Mouse (Mus musculus) midbrain, embryonic 11.5 days (tissue): Measurements from ENCODE around the gene Sytl1. TPM values are rescaled to one million over a fixed set of nuclear protein-coding genes. Genes with fewer than 3 reads are reported as not detected.

Experiments
- ATAC-seq: fragments of 200-750 bp; cut with Nextera tagmentation; 2 replicates; pipeline ENCODE4 v1.8.0; 2017; ENCODE audit warnings: moderate TSS enrichment, moderate library complexity; ENCODE audit not compliant: low FRiP score
- DNase-seq: peaks from one replicate; pipeline ENCODE4 v3.0.0; 2015; ENCODE audit warnings: low spot score; ENCODE audit errors: missing footprints
- H3K27ac ChIP-seq: fragments of 300-500 bp; sonication (generic); 2 replicates; pipeline ENCODE4 v1.5.1; 2014; ENCODE audit warnings: low read depth, low read length
- H3K27me3 ChIP-seq: fragments of 300-500 bp; sonication (generic); 2 replicates; pipeline ENCODE4 v1.6.1; 2014; ENCODE audit warnings: mild to moderate bottlenecking, low read length, moderate library complexity, mixed read lengths; ENCODE audit not compliant: control insufficient read depth, insufficient read depth
- H3K36me3 ChIP-seq: fragments of 300-500 bp; sonication (generic); 2 replicates; pipeline ENCODE4 v1.6.1; 2014; ENCODE audit warnings: mild to moderate bottlenecking, low read length, moderate library complexity, mixed read lengths; ENCODE audit not compliant: control insufficient read depth, insufficient read depth
- H3K4me1 ChIP-seq: fragments of 300-500 bp; sonication (generic); 2 replicates; pipeline ENCODE4 v1.6.1; 2014; ENCODE audit warnings: low read length; ENCODE audit not compliant: control insufficient read depth, insufficient read depth
- H3K4me2 ChIP-seq: fragments of 300-500 bp; sonication (generic); 2 replicates; pipeline ENCODE4 v1.6.1; 2014; ENCODE audit warnings: mild to moderate bottlenecking, moderate library complexity
- H3K4me3 ChIP-seq: fragments of 300-500 bp; sonication (generic); 2 replicates; pipeline ENCODE4 v1.5.1; 2014; ENCODE audit warnings: low read depth, low read length
- H3K9ac ChIP-seq: fragments of 300-500 bp; sonication (generic); 2 replicates; pipeline ENCODE4 v1.6.1; 2014; ENCODE audit warnings: low read length
- H3K9me3 ChIP-seq: fragments of 300-500 bp; sonication (generic); 2 replicates; pipeline ENCODE4 v1.6.1; 2016; ENCODE audit warnings: low read length; ENCODE audit not compliant: control insufficient read depth
- WGBS: fragments of 180-500 bp; shearing (Covaris S2); extraction: QIAGEN DNeasy Blood & Tissue Kit; methylation state at CpG from one replicate; pipeline ENCODE4 v1.1.7; 2014; 5-methylcytosine and 5-hydroxymethylcytosine counted together
- polyA plus RNA-seq: library from polyadenylated mRNA; unstranded; fragments of >200 nt; fragmentation: Nextera tagmentation; extraction: Ambion mirVana; gene quantifications from 2 replicates; pipeline ENCODE4 v1.2.1, GENCODE M21; 2014

The Sytl1 gene
- polyA plus RNA-seq, 1 experiment from 2014 or later = 0.37 TPM

DNA sequence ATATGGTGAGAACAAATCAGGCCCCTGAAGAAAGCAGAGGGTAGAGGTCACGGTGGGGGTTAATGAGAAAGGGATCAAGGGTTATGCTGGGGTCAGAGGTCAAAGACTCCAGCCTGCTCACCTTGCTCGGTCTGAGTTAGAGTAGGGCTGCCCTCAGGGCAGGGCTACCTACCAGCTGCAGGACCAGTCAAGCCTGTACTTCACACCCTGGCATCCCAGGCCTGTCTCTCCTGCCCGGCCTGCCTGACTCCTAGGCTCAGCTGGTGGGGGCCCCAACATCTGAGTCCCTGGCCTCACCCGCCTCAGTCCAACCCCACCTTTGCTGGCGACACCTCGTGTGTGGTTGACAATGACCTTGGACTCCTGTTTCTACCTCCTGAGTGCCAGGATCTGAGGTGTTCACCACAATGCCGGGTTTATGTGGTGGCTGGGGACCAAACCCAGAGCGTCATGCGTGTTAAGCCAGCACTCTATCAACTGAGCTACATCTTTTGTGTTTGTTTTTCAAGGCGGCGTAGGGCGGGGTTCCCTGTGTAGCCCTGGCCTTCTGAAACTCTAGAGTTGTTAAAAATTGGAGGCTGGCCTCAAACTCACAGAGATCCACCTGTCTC lies 5.0 kb downstream of the Sytl1 start:
- ATAC-seq = no peak
- WGBS = 81% methylated on average over 12 of the region's 12 CpGs
- no peak for DNase-seq
- Histone ChIP-seq H3K9me3 (no peaks in the 10 kb centered on the region), H3K4me1 (no peaks in the 10 kb centered on the region), H3K27me3 (peaks cover 10% of the 10 kb centered on the region; the same call in 1 of the 2 replicates), H3K4me2 (no peak overlapping the region), H3K27ac (no peak overlapping the region), H3K9ac (no peak overlapping the region), H3K36me3 (no peaks in the 10 kb centered on the region), H3K4me3 (no peak overlapping the region)

DNA sequence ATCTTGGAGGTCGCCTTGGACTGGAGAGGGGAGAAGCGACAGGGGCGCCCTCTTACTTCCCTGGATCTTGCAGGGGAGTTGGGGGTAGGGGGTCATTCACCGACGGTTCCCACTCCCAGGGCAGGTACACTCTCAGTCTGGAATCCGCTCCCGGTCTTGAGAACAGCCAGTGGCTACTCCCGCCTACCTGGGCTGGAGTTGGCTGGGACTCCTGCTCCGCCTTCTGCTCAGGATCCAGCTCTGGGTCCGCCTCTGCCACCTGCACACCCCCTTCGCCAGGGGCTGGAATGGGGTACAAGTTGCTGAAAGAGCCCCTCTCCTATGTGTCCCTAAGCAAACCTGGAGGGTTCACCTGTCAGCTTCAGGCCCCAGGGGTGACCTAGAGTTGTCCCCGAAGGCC lies 5.7 kb downstream of the Sytl1 start:
- Histone ChIP-seq H3K4me2 (no peak overlapping the region), H3K9ac (no peak overlapping the region), H3K27me3 (peaks cover 14% of the 10 kb centered on the region), H3K4me1 (no peaks in the 10 kb centered on the region), H3K27ac (no peak overlapping the region), H3K9me3 (no peaks in the 10 kb centered on the region), H3K4me3 (no peak overlapping the region), H3K36me3 (no peaks in the 10 kb centered on the region)
- ATAC-seq = no peak
- 28% methylated on average over 12 of the region's 12 CpGs for WGBS
- no peak for DNase-seq

- ATAC-seq (no peak), DNase-seq (no peak)
- Histone ChIP-seq H3K4me1 (no peaks in the 10 kb centered on the region), H3K9me3 (no peaks in the 10 kb centered on the region), H3K36me3 (no peaks in the 10 kb centered on the region), H3K27me3 (peaks cover 18% of the 10 kb centered on the region), H3K4me3 (no peak overlapping the region), H3K4me2 (no peak overlapping the region), H3K9ac (no peak overlapping the region), H3K27ac (no peak overlapping the region)
- 16% methylated on average over 24 of the region's 24 CpGs for WGBS
Observed at GRCm38 (mm10) chr4:133256820-133257219, 6.1 kb downstream of the Sytl1 start.

- peaks cover 10% of the 10 kb centered on the region for H3K4me1 ChIP-seq
- no peak overlapping the region for H3K4me3 ChIP-seq
- peaks cover 32% of the 10 kb centered on the region for H3K27me3 ChIP-seq
- H3K27ac ChIP-seq = no peak overlapping the region
- no peak overlapping the region for H3K4me2 ChIP-seq
- no peaks in the 10 kb centered on the region for H3K36me3 ChIP-seq
- H3K9me3 ChIP-seq = no peaks in the 10 kb centered on the region
- WGBS = 59% methylated on average over 6 of the region's 6 CpGs
- H3K9ac ChIP-seq = no peak overlapping the region
- ATAC-seq (no peak), DNase-seq (peak; percentile 53)
Observed at GRCm38 (mm10) chr4:133255392-133255791, 7.5 kb downstream of the Sytl1 start.

- Histone ChIP-seq H3K4me1 (peaks cover 10% of the 10 kb centered on the region), H3K4me2 (no peak overlapping the region), H3K27me3 (peaks cover 43% of the 10 kb centered on the region), H3K9me3 (no peaks in the 10 kb centered on the region), H3K9ac (no peak overlapping the region), H3K4me3 (no peak overlapping the region), H3K27ac (no peak overlapping the region), H3K36me3 (no peaks in the 10 kb centered on the region)
- peak; percentile 80 for DNase-seq
- WGBS = 83% methylated on average over 12 of the region's 12 CpGs
- no peak for ATAC-seq
Observed at GRCm38 (mm10) chr4:133253412-133253811, 9.5 kb downstream of the Sytl1 start.

DNA sequence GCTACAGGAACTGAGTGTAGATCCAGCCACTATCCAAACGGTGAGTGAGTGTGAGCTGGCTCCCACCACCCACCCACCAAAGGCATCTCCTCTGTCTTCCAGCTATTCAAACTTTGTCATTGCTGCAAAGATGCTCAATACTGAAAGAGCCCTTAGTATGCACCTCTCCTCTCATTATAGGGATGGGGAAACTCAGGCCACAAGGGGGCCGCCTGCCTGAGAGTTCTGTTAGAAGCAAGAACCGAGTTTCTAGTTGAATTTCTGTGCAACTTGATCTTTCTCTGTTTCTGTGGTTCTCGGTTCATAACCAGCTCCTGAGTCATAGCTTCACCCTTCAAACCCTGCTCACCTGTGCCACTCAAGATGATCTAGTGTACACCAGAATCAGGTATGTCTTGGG lies 10.8 kb downstream of the Sytl1 start:
- ATAC-seq = no peak
- no peak for DNase-seq
- Histone ChIP-seq H3K4me2 (no peak overlapping the region), H3K27ac (no peak overlapping the region), H3K4me3 (no peak overlapping the region), H3K36me3 (no peaks in the 10 kb centered on the region), H3K4me1 (peaks cover 10% of the 10 kb centered on the region), H3K9ac (no peak overlapping the region), H3K9me3 (no peaks in the 10 kb centered on the region), H3K27me3 (peaks cover 51% of the 10 kb centered on the region)
- WGBS = 32% methylated on average over 4 of the region's 4 CpGs

GRCm38 (mm10) chr4:133251214-133251613 lies 11.7 kb downstream of the Sytl1 start:
- Histone ChIP-seq H3K4me2 (peak overlapping the region; percentile 62), H3K36me3 (no peaks in the 10 kb centered on the region), H3K27me3 (peaks cover 46% of the 10 kb centered on the region), H3K4me1 (peaks cover 10% of the 10 kb centered on the region), H3K9ac (peak overlapping the region; percentile 42), H3K9me3 (no peaks in the 10 kb centered on the region), H3K27ac (no peak overlapping the region), H3K4me3 (peak overlapping the region; percentile 32)
- ATAC-seq (no peak), DNase-seq (peak; percentile 91)
- WGBS = 1% methylated on average over 31 of the region's 31 CpGs

DNA sequence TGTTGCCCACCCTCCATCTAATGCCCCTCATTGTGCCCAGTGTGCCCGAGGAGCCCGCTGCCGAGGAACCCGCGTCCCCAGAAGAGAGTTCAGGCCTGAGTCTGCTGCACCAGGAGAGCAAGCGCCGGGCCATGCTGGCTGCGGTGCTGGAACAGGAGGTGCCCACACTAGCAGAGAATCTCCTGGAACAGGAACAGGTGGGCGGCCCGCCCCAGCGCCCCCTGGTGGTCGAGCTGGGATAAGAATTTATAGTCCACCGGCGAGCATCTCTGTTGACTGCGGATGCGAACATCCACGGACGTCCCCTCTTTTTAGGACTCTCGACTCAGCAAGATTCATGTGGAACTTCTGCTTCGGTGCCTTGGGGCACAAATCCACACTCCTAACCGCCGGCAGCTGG lies 12.3 kb downstream of the Sytl1 start:
- Histone ChIP-seq H3K27ac (no peak overlapping the region), H3K4me3 (peak overlapping the region; percentile 32), H3K4me2 (peak overlapping the region; percentile 62), H3K36me3 (no peaks in the 10 kb centered on the region), H3K9me3 (no peaks in the 10 kb centered on the region), H3K4me1 (peaks cover 10% of the 10 kb centered on the region), H3K9ac (peak overlapping the region; percentile 42), H3K27me3 (peaks cover 45% of the 10 kb centered on the region)
- WGBS = 2% methylated on average over 22 of the region's 22 CpGs
- peak; percentile 98 for DNase-seq
- no peak for ATAC-seq

GRCm38 (mm10) chr4:133247806-133248449 lies 15.0 kb downstream of the Sytl1 start:
- H3K4me3 ChIP-seq = no peak overlapping the region
- H3K9ac ChIP-seq = no peak overlapping the region
- H3K36me3 ChIP-seq = no peaks in the 10 kb centered on the region
- no peaks in the 10 kb centered on the region for H3K9me3 ChIP-seq
- DNase-seq (peak; percentile 21), ATAC-seq (no peak)
- peaks cover 49% of the 10 kb centered on the region for H3K27me3 ChIP-seq
- peaks cover 10% of the 10 kb centered on the region for H3K4me1 ChIP-seq
- H3K27ac ChIP-seq = no peak overlapping the region
- 77% methylated on average over 13 of the region's 13 CpGs for WGBS
- no peak overlapping the region for H3K4me2 ChIP-seq
